In the genomic region with DNA sequence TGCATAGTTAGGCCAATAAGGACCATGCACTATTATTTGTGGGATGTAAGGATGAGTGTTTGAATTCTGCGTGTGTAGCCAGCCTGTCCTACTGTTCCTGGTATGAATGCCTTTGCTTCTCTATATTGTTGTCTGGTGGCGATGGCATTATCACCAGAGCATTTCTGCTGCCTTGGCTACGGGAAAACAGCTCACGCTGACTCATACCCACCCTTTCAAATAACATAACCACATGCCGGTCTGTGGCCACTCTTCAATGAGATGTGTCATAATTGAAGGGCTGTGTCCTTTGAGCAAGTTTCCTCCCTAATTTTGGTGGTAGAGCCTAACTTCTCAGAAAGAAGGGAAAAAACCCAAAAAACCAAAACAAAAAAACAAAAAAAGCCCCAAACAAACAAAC, we compare ENCODE assay signal across 14 mouse cellular contexts. TPM values are rescaled to one million over a fixed set of nuclear protein-coding genes. Genes with fewer than 3 reads are reported as not detected.
A peak's percentile ranks its signal among the peaks of the same experiment; 100 is the strongest.
DNase-seq lines count a peak whose midpoint lies in the region; ATAC-seq lines count a peak whose summit lies in the region.
"Had no signal": no experiment of that assay in that cellular context is flagged by ENCODE, and none has a peak within 500 bp of the region (broad histone marks: within the 10 kb centered on the region; RNA-seq: fewer than 3 reads in every experiment).

No protein-coding gene starts in this region.

- intact Hi-C loops in heart, postnatal 14 days (cut with DNase I), result no loop called here

- H3K4me3 ChIP-seq in liver, embryonic 11.5 days (ENCODE audit: low read depth, low read length), result no peak overlapping the region
- no peak overlapping the region for H3K4me3 ChIP-seq in kidney, embryonic 14.5 days (ENCODE audit: low read length)
- H3K4me3 ChIP-seq: intestine, embryonic 15.5 days; limb, embryonic 12.5 days had no signal

- peaks cover 29% of the 10 kb centered on the region for H3K4me1 ChIP-seq in liver, embryonic 11.5 days (replicated peaks; ENCODE audit: control insufficient read depth, insufficient read depth, low read length)
- no peaks in the 10 kb centered on the region for H3K4me1 ChIP-seq in kidney, embryonic 14.5 days (ENCODE audit: control insufficient read depth, insufficient read depth, low read length)
- H3K4me1 ChIP-seq: intestine, embryonic 15.5 days had no signal

- no peak for ATAC-seq in liver, embryonic 11.5 days (replicated peaks; ENCODE audit: low FRiP score)
- ATAC-seq in neutrophil, adult 5-6 weeks (ENCODE audit: extremely low read depth, insufficient number of reproducible peaks, low FRiP score, poor library complexity, severe bottlenecking), result peak; percentile 87
- ATAC-seq in kidney, embryonic 14.5 days (ENCODE audit: low FRiP score, low TSS enrichment), result no peak
- ATAC-seq: intestine, embryonic 15.5 days had no signal

- no peaks in the 10 kb centered on the region for H3K27me3 ChIP-seq in liver, embryonic 11.5 days (replicated peaks; ENCODE audit: control insufficient read depth, insufficient read depth, low read length)
- H3K27me3 ChIP-seq in kidney, embryonic 14.5 days (ENCODE audit: control insufficient read depth, insufficient read depth, low read length), result peaks cover 10% of the 10 kb centered on the region; the same call in 1 of the 2 replicates
- H3K27me3 ChIP-seq: intestine, embryonic 15.5 days had no signal

- no peaks in the 10 kb centered on the region for H3K36me3 ChIP-seq in liver, embryonic 11.5 days (ENCODE audit: control insufficient read depth, insufficient read depth, low read length)
- no peaks in the 10 kb centered on the region for H3K36me3 ChIP-seq in kidney, embryonic 14.5 days (ENCODE audit: control insufficient read depth, insufficient read depth, low read length)
- H3K36me3 ChIP-seq: intestine, embryonic 15.5 days; limb, embryonic 12.5 days had no signal

- no peak overlapping the region for H3K4me2 ChIP-seq in liver, embryonic 11.5 days
- H3K4me2 ChIP-seq in kidney, embryonic 14.5 days (replicated peaks; ENCODE audit: low read depth, low read length), result no peak overlapping the region
- H3K4me2 ChIP-seq: intestine, embryonic 15.5 days; limb, embryonic 12.5 days had no signal

- no peaks in the 10 kb centered on the region for H3K9me3 ChIP-seq in liver, embryonic 11.5 days (ENCODE audit: control insufficient read depth, low read length)
- H3K9me3 ChIP-seq in kidney, embryonic 14.5 days (ENCODE audit: control insufficient read depth, low read length), result no peaks in the 10 kb centered on the region
- H3K9me3 ChIP-seq: intestine, embryonic 15.5 days; limb, embryonic 12.5 days had no signal

- DNase-seq in lung, postnatal 36 days, result peak; percentile 36
- DNase-seq in lung, postnatal 4 days, result no peak
- DNase-seq in T-cell, adult 2 months (ENCODE audit: low spot score), result peak; percentile 46
- DNase-seq in liver, embryonic 11.5 days (ENCODE audit: low spot score), result no peak
- no peak for DNase-seq in layer of hippocampus, postnatal 10 days (ENCODE audit: low spot score in 2 of 2)
- no peak for DNase-seq in heart, postnatal 14 days
- DNase-seq: gastrocnemius, postnatal 14 days; kidney, postnatal 4 days; lung, postnatal 10 days; retina, postnatal 1 day had no signal

- 41% methylated on average over 5 of the region's 5 CpGs for WGBS in liver, embryonic 11.5 days
- 85% methylated on average over 5 of the region's 5 CpGs for WGBS in kidney, embryonic 14.5 days

- no peak overlapping the region for H3K9ac ChIP-seq in liver, embryonic 11.5 days (ENCODE audit: low read depth, low read length)
- no peak overlapping the region for H3K9ac ChIP-seq in kidney, embryonic 14.5 days (ENCODE audit: low read depth, low read length)
- H3K9ac ChIP-seq: intestine, embryonic 15.5 days; limb, embryonic 12.5 days had no signal

- peak overlapping the region; percentile 28; the same call in 1 of the 2 replicates for H3K27ac ChIP-seq in liver, embryonic 11.5 days (ENCODE audit: low read depth, low read length)
- no peak overlapping the region for H3K27ac ChIP-seq in kidney, embryonic 14.5 days (ENCODE audit: low read depth, low read length)
- H3K27ac ChIP-seq: intestine, embryonic 15.5 days; limb, embryonic 12.5 days had no signal

RNA-seq across cellular contexts. Expression of a gene that starts 42.7 kb away (rescaled TPM):
- polyA plus RNA-seq in liver, embryonic 11.5 days (2014; fragmentation: Nextera tagmentation; extraction: Ambion mirVana), result 59.4 and 66.8 TPM in 2 replicates
- 315 and 331 TPM in 2 replicates for total RNA-seq in neutrophil, adult 5-6 weeks (2017)
- total RNA-seq in layer of hippocampus, postnatal 10 days (2021), result 100 to 1,000 TPM in 1 of 2 experiments, 10 to 100 TPM in 1; 99.1 to 117 TPM
- 2.9 and 5.8 TPM in 2 replicates for polyA plus RNA-seq in kidney, embryonic 14.5 days (2014; fragmentation: Nextera tagmentation; extraction: Ambion mirVana)
- 1 to 10 TPM; 2.3 to 2.4 TPM for total RNA-seq in heart, postnatal 14 days (2021)

RNA-seq across cellular contexts. Expression of a gene that starts 51.4 kb away (rescaled TPM):
- polyA plus RNA-seq in liver, embryonic 11.5 days (2014; fragmentation: Nextera tagmentation; extraction: Ambion mirVana), result 0.08 and 0.09 TPM in 2 replicates
- total RNA-seq in neutrophil, adult 5-6 weeks (2017), result not detected in 2 replicates
- total RNA-seq in layer of hippocampus, postnatal 10 days (2021), result not detected
- polyA plus RNA-seq in kidney, embryonic 14.5 days (2014; fragmentation: Nextera tagmentation; extraction: Ambion mirVana), result 0.13 TPM in 1 of 2 replicates, not detected in the other
- not detected for total RNA-seq in heart, postnatal 14 days (2021)
- total RNA-seq: gastrocnemius, postnatal 14 days had no signal

Comparison
In these comparisons a context has a peak if more than half of its experiments do, and no peak if none do; other contexts are left out.
1. DNase-seq: peak in lung, postnatal 36 days (single experiment) and T-cell, adult 2 months (single experiment); none in lung, postnatal 4 days (0 of 2), liver, embryonic 11.5 days (single experiment), layer of hippocampus, postnatal 10 days (0 of 2) and heart, postnatal 14 days (0 of 2).
2. RNA of a gene that starts 42.7 kb away (total RNA-seq): 315 to 331 TPM in neutrophil, adult 5-6 weeks and 99.1 to 117 TPM in layer of hippocampus, postnatal 10 days; 2.3 to 2.4 TPM in heart, postnatal 14 days; every median in the first group is over 10 times any median in the second.